In the genomic region with DNA sequence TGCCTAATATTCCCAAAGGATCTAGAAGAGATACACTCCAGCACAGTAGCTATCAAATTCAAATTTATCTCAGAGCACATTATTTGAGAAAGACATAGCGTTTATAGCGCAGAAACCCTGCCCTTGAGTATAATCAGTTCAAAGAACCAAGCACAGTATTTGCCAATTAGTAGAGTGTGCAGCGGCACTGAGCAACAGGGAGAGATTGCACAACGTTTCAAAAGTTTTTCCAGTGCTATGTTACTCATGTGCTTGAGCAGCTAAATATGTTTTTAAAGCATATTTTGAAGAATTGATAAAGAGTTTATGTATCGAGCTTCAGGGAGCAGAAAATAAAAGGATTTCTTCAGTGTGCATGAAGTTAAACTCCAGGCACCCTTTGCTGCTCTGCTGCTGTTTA, we compare ENCODE assay signal across 8 mouse cellular contexts.
A peak's percentile ranks its signal among the peaks of the same experiment; 100 is the strongest.
DNase-seq lines count a peak whose midpoint lies in the region; ATAC-seq and TF ChIP-seq lines count a peak whose summit lies in the region.
"Had no signal": no experiment of that assay in that cellular context is flagged by ENCODE, and none has a peak within 500 bp of the region (broad histone marks: within the 10 kb centered on the region; RNA-seq: fewer than 3 reads in every experiment).

No protein-coding gene starts in this region.

- ATAC-seq in kidney, embryonic 16.5 days (ENCODE audit: low FRiP score, low TSS enrichment) = no peak
- no peak for ATAC-seq in liver, embryonic 13.5 days (ENCODE audit: low read depth)
- ATAC-seq in neural tube, embryonic 15.5 days (ENCODE audit: low FRiP score) = no peak
- ATAC-seq in activated CD4-positive, CD25-positive, alpha-beta regulatory T cell, adult 4 months = no peak

- peak overlapping the region; percentile 41 for H3K9ac ChIP-seq in kidney, embryonic 16.5 days (replicated peaks; ENCODE audit: low read length)
- no peak overlapping the region for H3K9ac ChIP-seq in liver, embryonic 13.5 days
- H3K9ac ChIP-seq in neural tube, embryonic 15.5 days (replicated peaks) = no peak overlapping the region

- no peaks in the 10 kb centered on the region for H3K9me3 ChIP-seq in kidney, embryonic 16.5 days (ENCODE audit: low read length)
- H3K9me3 ChIP-seq in liver, embryonic 13.5 days (replicated peaks) = no peaks in the 10 kb centered on the region
- H3K9me3 ChIP-seq in neural tube, embryonic 15.5 days (replicated peaks) = no peaks in the 10 kb centered on the region
- H3K9me3 ChIP-seq: megakaryocyte, embryonic 14.5 days had no signal

- peak overlapping the region; percentile 49 for H3K4me3 ChIP-seq in kidney, embryonic 16.5 days (ENCODE audit: low read length)
- H3K4me3 ChIP-seq in embryonic fibroblast, embryonic 13.5 days (ENCODE audit: insufficient read depth, low read length) = peak overlapping the region; percentile 9; the same call in 1 of the 2 replicates
- H3K4me3 ChIP-seq in liver, embryonic 13.5 days (replicated peaks) = peak overlapping the region; percentile 4; the same call in 1 of the 2 replicates
- no peak overlapping the region for H3K4me3 ChIP-seq in neural tube, embryonic 15.5 days (replicated peaks)
- H3K4me3 ChIP-seq: megakaryocyte, embryonic 14.5 days had no signal

- TF ChIP-seq CTCF in brain, embryonic 14.5 days (IDR thresholded peaks at IDR 0.05; ENCODE audit: borderline replicate concordance, extremely low read depth, insufficient read depth, insufficient read length) = no peak
- TF ChIP-seq CTCF in embryonic fibroblast, embryonic 13.5 days (IDR thresholded peaks at IDR 0.05; ENCODE audit: borderline replicate concordance, insufficient read depth, low read length) = no peak

- H3K27ac ChIP-seq in kidney, embryonic 16.5 days (ENCODE audit: low read length) = peak overlapping the region; percentile 77; the same call in 1 of the 2 replicates
- peak overlapping the region; percentile 62; the same call in 1 of the 2 replicates for H3K27ac ChIP-seq in embryonic fibroblast, embryonic 13.5 days (ENCODE audit: insufficient read depth, low read length)
- H3K27ac ChIP-seq in liver, embryonic 13.5 days = no peak overlapping the region
- no peak overlapping the region for H3K27ac ChIP-seq in neural tube, embryonic 15.5 days (replicated peaks)

- H3K4me2 ChIP-seq in kidney, embryonic 16.5 days (replicated peaks; ENCODE audit: low read depth, low read length) = peak overlapping the region; percentile 56
- no peak overlapping the region for H3K4me2 ChIP-seq in liver, embryonic 13.5 days
- no peak overlapping the region for H3K4me2 ChIP-seq in neural tube, embryonic 15.5 days

- no peak for TF ChIP-seq POLR2A in brain, embryonic 14.5 days (IDR thresholded peaks at IDR 0.05; ENCODE audit: borderline replicate concordance, extremely low read depth, insufficient read depth, insufficient read length, poor library complexity, severe bottlenecking)
- TF ChIP-seq POLR2A in embryonic fibroblast, embryonic 13.5 days (IDR thresholded peaks at IDR 0.05; ENCODE audit: low read depth, low read length) = no peak

- 54% methylated on average over 5 of the region's 5 CpGs for WGBS in kidney, embryonic 16.5 days
- WGBS in liver, embryonic 13.5 days (ENCODE audit: insufficient replicate concordance) = 54% methylated on average over 5 of the region's 5 CpGs
- WGBS in neural tube, embryonic 15.5 days = 55% methylated on average over 5 of the region's 5 CpGs

- 0 out of 2 replicates have a peak, but pooled peaks cover 3% of the 10 kb centered on the region for H3K4me1 ChIP-seq in kidney, embryonic 16.5 days (ENCODE audit: insufficient read depth, low read length)
- H3K4me1 ChIP-seq in embryonic fibroblast, embryonic 13.5 days (ENCODE audit: control insufficient read depth, insufficient read depth, low read length) = no peaks in the 10 kb centered on the region
- H3K4me1 ChIP-seq in liver, embryonic 13.5 days (replicated peaks) = no peaks in the 10 kb centered on the region
- H3K4me1 ChIP-seq in neural tube, embryonic 15.5 days = no peaks in the 10 kb centered on the region

- H3K36me3 ChIP-seq in kidney, embryonic 16.5 days (ENCODE audit: insufficient read depth, low read length) = no peaks in the 10 kb centered on the region
- H3K36me3 ChIP-seq in liver, embryonic 13.5 days = no peaks in the 10 kb centered on the region
- no peaks in the 10 kb centered on the region for H3K36me3 ChIP-seq in neural tube, embryonic 15.5 days

- no peak for DNase-seq in kidney, adult 8-10 months
- DNase-seq in brain, embryonic 14.5 days (ENCODE audit: low read depth) = peak; percentile 17
- DNase-seq in liver, embryonic 13.5 days = no peak

- H3K27me3 ChIP-seq in kidney, embryonic 16.5 days (ENCODE audit: insufficient read depth, low read length) = no peaks in the 10 kb centered on the region
- H3K27me3 ChIP-seq in liver, embryonic 13.5 days = no peaks in the 10 kb centered on the region
- H3K27me3 ChIP-seq in neural tube, embryonic 15.5 days (replicated peaks) = no peaks in the 10 kb centered on the region
- H3K27me3 ChIP-seq: megakaryocyte, embryonic 14.5 days had no signal

Comparison
In these comparisons a context has a peak if more than half of its experiments do, and no peak if none do; other contexts are left out.
1. H3K27ac ChIP-seq: peak in kidney, embryonic 16.5 days (single experiment) and embryonic fibroblast, embryonic 13.5 days (single experiment); none in liver, embryonic 13.5 days (single experiment) and neural tube, embryonic 15.5 days (single experiment).